Mouse (Mus musculus): ENCODE data around the gene Ddx43. TPM values are rescaled to one million over a fixed set of nuclear protein-coding genes. Genes with fewer than 3 reads are reported as not detected.

Ddx43 gene
- polyA plus RNA-seq, 1 experiment from 2014 or later, result 0.44 TPM

DNA sequence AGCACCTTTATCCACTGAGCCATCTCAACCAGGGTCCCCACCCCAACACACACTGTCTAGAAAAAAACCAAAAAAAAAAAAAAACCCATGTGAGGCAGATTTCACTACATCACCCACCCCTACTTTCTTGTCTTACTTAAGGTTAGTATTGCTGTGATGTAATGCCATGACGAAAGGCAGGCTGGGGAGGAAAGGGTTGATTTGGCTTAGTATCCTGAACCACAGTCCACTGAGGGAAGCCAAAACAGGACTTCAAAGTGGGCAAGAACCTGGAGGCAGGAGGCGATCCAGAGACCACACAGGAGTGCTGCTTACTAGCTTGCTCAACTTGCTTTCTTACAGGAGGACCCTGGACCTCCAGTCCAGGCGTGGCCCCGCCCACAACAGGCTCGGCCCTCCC lies 54.8 kb downstream of the Ddx43 start:
- Histone ChIP-seq H3K27me3 (replicated peaks; ENCODE audit: control insufficient read depth, insufficient read depth, low read length) (no peaks in the 10 kb centered on the region; the same call in 1 of the 2 replicates), H3K9me3 (ENCODE audit: control insufficient read depth, low read length) (no peaks in the 10 kb centered on the region), H3K4me2 (ENCODE audit: low read length) (no peak overlapping the region), H3K27ac (ENCODE audit: low read depth, low read length) (no peak overlapping the region), H3K4me1 (ENCODE audit: control insufficient read depth, insufficient read depth, low read depth, low read length) (peaks cover 10% of the 10 kb centered on the region), H3K4me3 (ENCODE audit: low read length) (no peak overlapping the region), H3K9ac (ENCODE audit: low read depth, low read length) (no peak overlapping the region), H3K36me3 (ENCODE audit: control insufficient read depth, insufficient read depth, low read length) (peaks cover 20% of the 10 kb centered on the region)
- 73% methylated on average over 5 of the region's 5 CpGs for WGBS
- no peak for ATAC-seq

DNA sequence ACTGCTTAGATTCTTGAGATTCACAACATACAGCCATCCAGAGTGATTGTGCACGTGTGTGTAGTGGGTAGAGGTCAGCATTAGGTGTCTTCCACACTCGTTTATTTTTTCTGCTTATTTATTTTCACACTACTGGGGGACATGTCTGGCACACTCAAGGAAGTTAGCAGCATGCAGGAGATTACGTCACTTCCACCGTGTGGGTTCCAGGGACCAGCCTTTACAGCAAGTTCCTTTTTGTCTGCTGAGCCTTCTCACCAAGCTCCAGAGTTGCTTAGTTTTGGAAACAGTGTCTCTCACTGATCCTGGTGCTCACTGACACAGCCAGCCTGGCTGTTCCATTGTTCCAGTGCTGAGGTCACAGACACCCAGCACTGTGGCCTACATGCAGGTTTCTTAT lies 55.8 kb downstream of the Ddx43 start:
- Histone ChIP-seq H3K27me3 (replicated peaks; ENCODE audit: control insufficient read depth, insufficient read depth, low read length) (no peaks in the 10 kb centered on the region), H3K36me3 (ENCODE audit: control insufficient read depth, insufficient read depth, low read length) (peaks cover 20% of the 10 kb centered on the region), H3K9ac (ENCODE audit: low read depth, low read length) (no peak overlapping the region), H3K4me3 (ENCODE audit: low read length) (no peak overlapping the region), H3K4me2 (ENCODE audit: low read length) (no peak overlapping the region), H3K27ac (ENCODE audit: low read depth, low read length) (no peak overlapping the region), H3K4me1 (ENCODE audit: control insufficient read depth, insufficient read depth, low read depth, low read length) (peaks cover 10% of the 10 kb centered on the region), H3K9me3 (ENCODE audit: control insufficient read depth, low read length) (no peaks in the 10 kb centered on the region)
- ATAC-seq, result no peak
- 84% methylated on average over 4 of the region's 4 CpGs for WGBS

DNA sequence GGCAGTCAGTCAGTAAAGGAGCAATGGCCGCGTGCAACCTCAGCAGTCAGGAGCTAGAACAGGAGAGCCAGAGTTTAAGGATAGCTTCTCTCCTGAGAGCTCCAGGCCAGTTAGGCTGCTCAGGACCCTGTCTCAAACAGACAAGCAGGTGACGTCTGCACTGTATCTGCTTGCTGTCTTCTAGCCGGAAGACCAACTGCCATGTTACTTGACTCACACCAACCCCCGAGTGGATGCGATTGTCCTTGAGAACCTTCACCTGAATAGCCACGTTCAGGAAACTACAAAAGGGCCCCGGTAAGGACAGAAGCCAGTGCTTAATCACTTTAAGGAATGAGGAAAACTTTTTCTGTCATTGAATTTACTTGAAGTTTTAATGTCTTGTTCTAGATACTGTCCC lies 61.4 kb downstream of the Ddx43 start:
- Histone ChIP-seq H3K9ac (ENCODE audit: low read depth, low read length) (no peak overlapping the region), H3K36me3 (ENCODE audit: control insufficient read depth, insufficient read depth, low read length) (peaks cover 34% of the 10 kb centered on the region), H3K9me3 (ENCODE audit: control insufficient read depth, low read length) (no peaks in the 10 kb centered on the region), H3K4me1 (ENCODE audit: control insufficient read depth, insufficient read depth, low read depth, low read length) (no peaks in the 10 kb centered on the region), H3K4me2 (ENCODE audit: low read length) (no peak overlapping the region), H3K27me3 (replicated peaks; ENCODE audit: control insufficient read depth, insufficient read depth, low read length) (no peaks in the 10 kb centered on the region), H3K4me3 (ENCODE audit: low read length) (no peak overlapping the region), H3K27ac (ENCODE audit: low read depth, low read length) (no peak overlapping the region)
- no peak for ATAC-seq
- 90% methylated on average over 8 of the region's 8 CpGs for WGBS

DNA sequence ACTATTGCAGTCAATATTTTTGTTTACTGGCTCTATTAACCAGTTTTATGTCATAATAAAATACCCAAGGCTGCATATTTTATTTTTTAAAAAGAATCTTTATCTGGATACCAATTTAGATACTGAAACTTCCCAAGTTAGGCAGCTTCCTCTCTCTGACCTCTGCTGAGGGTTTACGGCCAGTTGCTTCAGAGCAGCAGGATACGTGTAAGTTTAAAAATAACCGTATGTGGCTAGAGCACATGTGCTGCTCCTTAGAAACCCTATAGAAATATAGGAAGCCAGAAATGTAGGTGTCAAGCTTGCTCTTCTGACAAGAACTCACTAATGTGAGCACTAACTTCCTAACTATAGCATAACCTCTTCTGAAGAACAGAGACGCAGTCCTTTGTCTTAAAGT lies 67.8 kb downstream of the Ddx43 start:
- whole genome bisulfite sequencing, result 94% methylated on average over 4 of the region's 4 CpGs
- no peak for ATAC-seq
- Histone ChIP-seq H3K9ac (ENCODE audit: low read depth, low read length) (no peak overlapping the region), H3K4me3 (ENCODE audit: low read length) (no peak overlapping the region), H3K4me2 (ENCODE audit: low read length) (no peak overlapping the region), H3K27ac (ENCODE audit: low read depth, low read length) (no peak overlapping the region), H3K4me1 (ENCODE audit: control insufficient read depth, insufficient read depth, low read depth, low read length) (no peaks in the 10 kb centered on the region), H3K36me3 (ENCODE audit: control insufficient read depth, insufficient read depth, low read length) (peaks cover 33% of the 10 kb centered on the region), H3K9me3 (ENCODE audit: control insufficient read depth, low read length) (no peaks in the 10 kb centered on the region), H3K27me3 (replicated peaks; ENCODE audit: control insufficient read depth, insufficient read depth, low read length) (no peaks in the 10 kb centered on the region)

DNA sequence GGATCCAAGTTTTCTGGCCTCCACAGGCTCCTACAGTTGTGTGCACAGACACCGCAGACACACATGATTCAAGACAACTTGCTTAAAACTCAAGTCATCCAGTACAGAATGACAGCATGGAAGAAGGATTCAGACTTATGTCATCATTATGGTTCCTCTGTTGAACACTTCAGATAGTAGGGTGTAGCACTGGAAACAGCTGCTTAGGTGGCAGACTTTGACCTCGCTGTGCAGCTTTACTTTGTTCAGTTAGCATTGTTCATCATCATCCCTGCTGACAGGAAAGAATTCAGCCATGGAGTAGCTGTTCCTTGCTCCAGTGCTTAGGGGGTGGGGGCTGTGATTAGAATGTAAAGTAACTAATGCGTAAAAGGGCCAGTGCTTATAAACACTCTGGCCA lies 70.1 kb downstream of the Ddx43 start:
- Histone ChIP-seq H3K4me3 (ENCODE audit: low read length) (no peak overlapping the region), H3K9me3 (ENCODE audit: control insufficient read depth, low read length) (no peaks in the 10 kb centered on the region), H3K27ac (ENCODE audit: low read depth, low read length) (no peak overlapping the region), H3K36me3 (ENCODE audit: control insufficient read depth, insufficient read depth, low read length) (peaks cover 37% of the 10 kb centered on the region), H3K4me1 (ENCODE audit: control insufficient read depth, insufficient read depth, low read depth, low read length) (no peaks in the 10 kb centered on the region), H3K4me2 (ENCODE audit: low read length) (no peak overlapping the region), H3K9ac (ENCODE audit: low read depth, low read length) (no peak overlapping the region), H3K27me3 (replicated peaks; ENCODE audit: control insufficient read depth, insufficient read depth, low read length) (no peaks in the 10 kb centered on the region)
- WGBS, result 92% methylated on average over 3 of the region's 3 CpGs
- no peak for ATAC-seq

Other genes starting within 250 kb of the Ddx43 start
- gene Gsta4, start 213.0 kb upstream of the Ddx43 start, polyA plus RNA-seq (2015; fragmentation: Nextera tagmentation; extraction: Ambion mirVana), result 28.5 and 30.6 TPM in 2 replicates
- not detected in 2 replicates for gene Gsta1, start 165.1 kb upstream of the Ddx43 start, polyA plus RNA-seq (2015; fragmentation: Nextera tagmentation; extraction: Ambion mirVana)
- not detected in 2 replicates for gene Gm3776, start 138.6 kb upstream of the Ddx43 start, polyA plus RNA-seq (2015; fragmentation: Nextera tagmentation; extraction: Ambion mirVana)
- not detected in 2 replicates for gene Gm10639, start 105.9 kb upstream of the Ddx43 start, polyA plus RNA-seq (2015; fragmentation: Nextera tagmentation; extraction: Ambion mirVana)
- not detected in 2 replicates for gene Omt2a, start 81.0 kb upstream of the Ddx43 start, polyA plus RNA-seq (2015; fragmentation: Nextera tagmentation; extraction: Ambion mirVana)
- gene Omt2b, start 68.2 kb upstream of the Ddx43 start, polyA plus RNA-seq (2015; fragmentation: Nextera tagmentation; extraction: Ambion mirVana), result not detected in 2 replicates
- not detected in 2 replicates for gene Gsta2, start 40.0 kb upstream of the Ddx43 start, polyA plus RNA-seq (2015; fragmentation: Nextera tagmentation; extraction: Ambion mirVana)
- 4.5 and 6.4 TPM in 2 replicates for gene Dppa5a, start 27.6 kb upstream of the Ddx43 start, polyA plus RNA-seq (2015; fragmentation: Nextera tagmentation; extraction: Ambion mirVana)
- gene Ooep, start 17.1 kb upstream of the Ddx43 start, polyA plus RNA-seq (2015; fragmentation: Nextera tagmentation; extraction: Ambion mirVana), result 4.8 TPM in 2 replicates
- gene Cgas, start 47.5 kb downstream of the Ddx43 start, polyA plus RNA-seq (2015; fragmentation: Nextera tagmentation; extraction: Ambion mirVana), result 0.54 and 0.79 TPM in 2 replicates
- 27.9 and 30.0 TPM in 2 replicates for gene Mto1, start 52.4 kb downstream of the Ddx43 start, polyA plus RNA-seq (2015; fragmentation: Nextera tagmentation; extraction: Ambion mirVana)
- 1.8 and 2.3 TPM in 2 replicates for gene Gm17324, start 53.0 kb downstream of the Ddx43 start, polyA plus RNA-seq (2015; fragmentation: Nextera tagmentation; extraction: Ambion mirVana)
- gene Eef1a1, start 93.4 kb downstream of the Ddx43 start, polyA plus RNA-seq (2015; fragmentation: Nextera tagmentation; extraction: Ambion mirVana), result 2,954 and 2,983 TPM in 2 replicates
- 15.6 and 15.8 TPM in 2 replicates for gene Slc17a5, start 192.3 kb downstream of the Ddx43 start, polyA plus RNA-seq (2015; fragmentation: Nextera tagmentation; extraction: Ambion mirVana)
- gene Cd109, start 219.8 kb downstream of the Ddx43 start, polyA plus RNA-seq (2015; fragmentation: Nextera tagmentation; extraction: Ambion mirVana), result 0.95 and 2.0 TPM in 2 replicates